Mouse (Mus musculus): Measurements from ENCODE around the gene Elane.

Elane gene

GRCm38 (mm10) chr10:79886054-79886453 lies at the start of gene Elane:
Gene Elane, plus strand, starts transcription at chr10:79886247.
- DNase-seq (ENCODE audit: low read depth, low spot score), result no peak

- DNase-seq (ENCODE audit: low read depth, low spot score), result peak; percentile 42
Measured at GRCm38 (mm10) chr10:79836918-79837317, 49.1 kb upstream of the Elane start.

- DNase-seq (ENCODE audit: low read depth, low spot score), result no peak
Measured at GRCm38 (mm10) chr10:79838151-79838550, 47.9 kb upstream of the Elane start.

- DNase-seq (ENCODE audit: low read depth, low spot score), result no peak
Measured at GRCm38 (mm10) chr10:79840091-79840490, 46.0 kb upstream of the Elane start.

- peak; percentile 32 for DNase-seq (ENCODE audit: low read depth, low spot score)
Measured at GRCm38 (mm10) chr10:79840644-79841551, 45.1 kb upstream of the Elane start.

- no peak for DNase-seq (ENCODE audit: low read depth, low spot score)
Measured at GRCm38 (mm10) chr10:79842322-79842721, 43.7 kb upstream of the Elane start.

- DNase-seq (ENCODE audit: low read depth, low spot score), result no peak
Measured at GRCm38 (mm10) chr10:79843476-79843875, 42.6 kb upstream of the Elane start.

- no peak for DNase-seq (ENCODE audit: low read depth, low spot score)
Measured at GRCm38 (mm10) chr10:79846553-79846952, 39.5 kb upstream of the Elane start.

GRCm38 (mm10) chr10:79849941-79850628 lies 36.0 kb upstream of the Elane start:
- DNase-seq (ENCODE audit: low read depth, low spot score), result peak; percentile 54

GRCm38 (mm10) chr10:79851653-79852052 lies 34.4 kb upstream of the Elane start:
- DNase-seq (ENCODE audit: low read depth, low spot score), result no peak

- DNase-seq (ENCODE audit: low read depth, low spot score), result peak; percentile 55
Measured at GRCm38 (mm10) chr10:79852107-79852789, 33.8 kb upstream of the Elane start.

GRCm38 (mm10) chr10:79852827-79853226 lies 33.2 kb upstream of the Elane start:
- no peak for DNase-seq (ENCODE audit: low read depth, low spot score)

- DNase-seq (ENCODE audit: low read depth, low spot score), result peak; percentile 64
Measured at GRCm38 (mm10) chr10:79853392-79853791, 32.7 kb upstream of the Elane start.

GRCm38 (mm10) chr10:79853860-79854795 lies 31.9 kb upstream of the Elane start, which contains the start of gene Ptbp1:
Gene Ptbp1, plus strand, starts transcription at chr10:79854427.
- DNase-seq (ENCODE audit: low read depth, low spot score), result peak; percentile 100

GRCm38 (mm10) chr10:79854801-79855541 lies 31.1 kb upstream of the Elane start:
- DNase-seq (ENCODE audit: low read depth, low spot score), result peak; percentile 84

- DNase-seq (ENCODE audit: low read depth, low spot score), result peak; percentile 60
Measured at GRCm38 (mm10) chr10:79855558-79856184, 30.4 kb upstream of the Elane start.

- DNase-seq (ENCODE audit: low read depth, low spot score), result no peak
Measured at GRCm38 (mm10) chr10:79856280-79856679, 29.8 kb upstream of the Elane start.

- DNase-seq (ENCODE audit: low read depth, low spot score), result peak; percentile 27
Measured at GRCm38 (mm10) chr10:79856704-79857451, 29.2 kb upstream of the Elane start.

- peak; percentile 78 for DNase-seq (ENCODE audit: low read depth, low spot score)
Measured at GRCm38 (mm10) chr10:79857452-79857811, 28.6 kb upstream of the Elane start.
